Mouse (Mus musculus) liver, postnatal 0 days (tissue): ENCODE data around the gene Cpt1b. TPM values are rescaled to one million over a fixed set of nuclear protein-coding genes. Genes with fewer than 3 reads are reported as not detected.
A peak's percentile ranks its signal among the peaks of the same experiment; 100 is the strongest.

Experiments used
- ATAC-seq: fragments of 200-750 bp; cut with Nextera tagmentation; 2 replicates; pipeline ENCODE4 v1.8.0; 2017; ENCODE audit warnings: mild to moderate bottlenecking, moderate library complexity
- DNase-seq: peaks from one replicate; pipeline ENCODE4 v3.0.0-alpha.2; 2016
- H3K27ac ChIP-seq: fragments of 300-500 bp; sonication (generic); 2 replicates; pipeline ENCODE4 v1.5.1; 2014; ENCODE audit warnings: antibody characterized with exemption, moderate library complexity, mild to moderate bottlenecking, low read depth
- H3K27me3 ChIP-seq: fragments of 300-500 bp; sonication (generic); 2 replicates; pipeline ENCODE4 v1.6.1; 2014; ENCODE audit warnings: low read length, control low read depth, mixed read lengths; ENCODE audit not compliant: insufficient read depth
- H3K36me3 ChIP-seq: fragments of 300-500 bp; sonication (generic); replicated peaks from 2 replicates; pipeline ENCODE4 v1.6.1; 2014; ENCODE audit warnings: mild to moderate bottlenecking, control low read depth, low read length, moderate library complexity, mixed read lengths; ENCODE audit not compliant: insufficient read depth
- H3K4me1 ChIP-seq: fragments of 300-500 bp; sonication (generic); 2 replicates; pipeline ENCODE4 v1.6.1; 2014; ENCODE audit warnings: antibody characterized with exemption, mild to moderate bottlenecking, control low read depth; ENCODE audit not compliant: insufficient read depth
- H3K4me2 ChIP-seq: fragments of 300-500 bp; sonication (generic); 2 replicates; pipeline ENCODE4 v1.6.1; 2014; ENCODE audit warnings: low read depth, mild to moderate bottlenecking, low read length, moderate library complexity, mixed read lengths
- H3K4me3 ChIP-seq: fragments of 300-500 bp; sonication (generic); 2 replicates; pipeline ENCODE4 v1.5.1; 2014; ENCODE audit warnings: low read depth, low read length
- H3K9ac ChIP-seq: fragments of 300-500 bp; sonication (generic); replicated peaks from 2 replicates; pipeline ENCODE4 v1.6.1; 2014; ENCODE audit warnings: mild to moderate bottlenecking, moderate library complexity
- H3K9me3 ChIP-seq: fragments of 300-500 bp; sonication (generic); 2 replicates; pipeline ENCODE4 v1.6.1; 2016; ENCODE audit warnings: mild to moderate bottlenecking, control low read depth, low read length, mixed read lengths
- CTCF ChIP-seq: sonication (generic); IDR thresholded peaks from 2 replicates; pipeline ENCODE4 v1.5.1; 2016; ENCODE audit warnings: antibody characterized with exemption, low read depth
- EP300 ChIP-seq: IDR thresholded peaks from 2 replicates; pipeline ENCODE4 v1.6.1; 2016; ENCODE audit warnings: antibody characterized with exemption, low read depth, mild to moderate bottlenecking
- WGBS: fragments of 180-500 bp; shearing (Covaris S2); extraction: QIAGEN DNeasy Blood & Tissue Kit; methylation state at CpG from one replicate; pipeline ENCODE4 v1.1.7; 2014; ENCODE audit not compliant: insufficient replicate concordance; 5-methylcytosine and 5-hydroxymethylcytosine counted together
- polyA plus RNA-seq: library from polyadenylated mRNA; unstranded; fragments of >200 nt; fragmentation: Nextera tagmentation; extraction: Ambion mirVana; gene quantifications from 2 replicates; pipeline ENCODE4 v1.2.1, GENCODE M21; 2015

Cpt1b gene
- polyA plus RNA-seq, 1 experiment from 2014 or later: 12.4 TPM

DNA sequence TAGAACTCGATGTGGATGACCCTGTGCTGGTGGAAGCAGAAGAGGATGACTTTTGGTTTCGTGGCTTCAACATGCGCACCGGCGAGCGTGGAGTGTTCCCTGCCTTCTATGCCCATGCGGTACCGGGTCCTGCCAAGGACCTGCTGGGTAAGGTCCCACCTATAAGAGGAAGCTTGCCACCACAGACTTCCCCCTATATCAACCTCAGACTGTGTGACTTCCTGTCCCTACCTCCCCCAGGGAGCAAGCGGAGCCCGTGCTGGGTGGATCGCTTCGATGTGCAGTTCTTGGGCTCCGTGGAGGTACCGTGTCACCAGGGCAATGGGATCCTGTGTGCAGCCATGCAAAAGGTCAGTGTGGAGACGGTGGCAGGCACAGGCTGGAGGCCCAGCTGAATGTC lies 33.3 kb upstream of the Cpt1b start:
- Histone ChIP-seq H3K4me3 (no peak overlapping the region), H3K27me3 (peaks cover 19% of the 10 kb centered on the region), H3K4me2 (no peak overlapping the region), H3K36me3 (no peaks in the 10 kb centered on the region), H3K4me1 (peaks cover 4% of the 10 kb centered on the region; the same call in 1 of the 2 replicates), H3K27ac (no peak overlapping the region), H3K9me3 (no peaks in the 10 kb centered on the region), H3K9ac (no peak overlapping the region)
- WGBS: 47% methylated on average over 15 of the region's 15 CpGs
- DNase-seq: no peak
- no peak for ATAC-seq
- TF ChIP-seq EP300: no peak
- no peak for TF ChIP-seq CTCF

- ATAC-seq (no peak), DNase-seq (no peak)
- Histone ChIP-seq H3K4me2 (no peak overlapping the region), H3K4me1 (peaks cover 7% of the 10 kb centered on the region), H3K9ac (no peak overlapping the region), H3K9me3 (no peaks in the 10 kb centered on the region), H3K36me3 (no peaks in the 10 kb centered on the region), H3K27ac (no peak overlapping the region), H3K27me3 (peaks cover 32% of the 10 kb centered on the region), H3K4me3 (no peak overlapping the region)
- TF ChIP-seq EP300 (no peak), CTCF (no peak)
- 52% methylated on average over 6 of the region's 6 CpGs for WGBS
Observed at GRCm38 (mm10) chr15:89455642-89456041, 30.0 kb upstream of the Cpt1b start.

DNA sequence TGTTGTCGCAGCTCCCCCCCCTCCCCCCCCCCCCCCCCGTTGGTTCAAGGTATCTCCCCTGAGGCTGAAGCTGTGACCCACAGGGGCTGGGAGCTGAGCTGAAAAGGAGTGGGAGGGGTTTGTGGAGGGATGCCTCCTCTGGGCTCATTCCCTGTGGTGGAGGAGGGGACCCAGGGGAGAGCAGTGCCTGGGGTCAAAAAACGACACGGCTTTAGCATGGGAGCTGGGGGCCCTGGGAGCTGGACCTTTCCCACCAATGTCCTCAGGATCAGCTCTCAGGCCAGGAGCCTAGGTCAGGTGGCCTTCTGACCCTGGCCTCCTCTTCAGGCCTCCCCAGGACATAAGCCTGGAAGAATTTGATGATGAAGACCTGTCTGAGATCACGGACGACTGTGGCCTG lies 29.2 kb upstream of the Cpt1b start:
- 37% methylated on average over 4 of the region's 6 CpGs for WGBS
- Histone ChIP-seq H3K27ac (no peak overlapping the region), H3K4me1 (peaks cover 7% of the 10 kb centered on the region), H3K36me3 (no peaks in the 10 kb centered on the region), H3K4me3 (no peak overlapping the region), H3K4me2 (no peak overlapping the region), H3K9me3 (no peaks in the 10 kb centered on the region), H3K9ac (no peak overlapping the region), H3K27me3 (peaks cover 32% of the 10 kb centered on the region)
- no peak for ATAC-seq
- DNase-seq: no peak
- TF ChIP-seq EP300 (no peak), CTCF (no peak)

GRCm38 (mm10) chr15:89453865-89454478 lies 28.3 kb upstream of the Cpt1b start, which contains the start of gene Mapk8ip2:
TSS of gene Mapk8ip2 (plus strand) at chr15:89453913.
- Histone ChIP-seq H3K4me2 (peak within 1 kb of the TSS; percentile 63), H3K4me1 (peaks cover 7% of the 10 kb centered on the region), H3K27ac (no peak within 1 kb of the TSS), H3K9me3 (no peaks in the 10 kb centered on the region), H3K9ac (no peak within 1 kb of the TSS), H3K27me3 (peaks cover 32% of the 10 kb centered on the region), H3K36me3 (no peaks in the 10 kb centered on the region), H3K4me3 (peak within 1 kb of the TSS; percentile 21)
- WGBS: 2% methylated on average over 46 of the region's 53 CpGs
- DNase-seq (no peak), ATAC-seq (no peak)
- no peak for TF ChIP-seq EP300

GRCm38 (mm10) chr15:89452906-89453864 lies 27.5 kb upstream of the Cpt1b start:
- H3K4me3 ChIP-seq: peak overlapping the region; percentile 21; the same call in 1 of the 2 replicates
- H3K4me1 ChIP-seq: peaks cover 7% of the 10 kb centered on the region
- H3K9ac ChIP-seq: no peak overlapping the region
- H3K4me2 ChIP-seq: peak overlapping the region; percentile 63; the same call in 1 of the 2 replicates
- DNase-seq (peak; percentile 79), ATAC-seq (peak; percentile 72)
- no peak overlapping the region for H3K27ac ChIP-seq
- no peaks in the 10 kb centered on the region for H3K9me3 ChIP-seq
- H3K36me3 ChIP-seq: no peaks in the 10 kb centered on the region
- TF ChIP-seq CTCF (no peak), EP300 (no peak)
- H3K27me3 ChIP-seq: peaks cover 30% of the 10 kb centered on the region
- 4% methylated on average over 24 of the region's 24 CpGs for WGBS

- no peaks in the 10 kb centered on the region for H3K4me1 ChIP-seq
- no peaks in the 10 kb centered on the region for H3K9me3 ChIP-seq
- no peak for ATAC-seq
- DNase-seq: no peak
- 39% methylated on average over 8 of the region's 8 CpGs for WGBS
- no peak overlapping the region for H3K4me2 ChIP-seq
- TF ChIP-seq EP300 (no peak), CTCF (peak; percentile 18; the same call in 1 of the 2 replicates)
- H3K36me3 ChIP-seq: no peaks in the 10 kb centered on the region
- no peak overlapping the region for H3K9ac ChIP-seq
- no peak overlapping the region for H3K27ac ChIP-seq
- no peaks in the 10 kb centered on the region for H3K27me3 ChIP-seq
- H3K4me3 ChIP-seq: no peak overlapping the region
Observed at GRCm38 (mm10) chr15:89442486-89443070, 16.9 kb upstream of the Cpt1b start.
